Mouse (Mus musculus) cerebellum, adult 9-11 months (tissue): ENCODE results near the gene Fry.

Experiments used
- DNase-seq: peaks from one replicate; pipeline ENCODE4 v3.0.0; 2022

Fry gene

GRCm38 (mm10) chr5:150118455-150119241, at the start of gene Fry:
Gene Fry, plus strand, starts transcription at chr5:150118645.
- DNase-seq: peak; percentile 82

GRCm38 (mm10) chr5:150070086-150070485, 48.4 kb upstream of the Fry start:
- no peak for DNase-seq

- DNase-seq: no peak
These were observed 46.7 kb upstream of the Fry start for GRCm38 (mm10) chr5:150071738-150072137.

GRCm38 (mm10) chr5:150079866-150080797, 38.3 kb upstream of the Fry start:
- no peak for DNase-seq

- DNase-seq: no peak
These were observed 35.7 kb upstream of the Fry start for GRCm38 (mm10) chr5:150082696-150083095.

GRCm38 (mm10) chr5:150083190-150083589, 35.3 kb upstream of the Fry start:
- DNase-seq: no peak

- peak; percentile 19 for DNase-seq
These were observed 20.8 kb upstream of the Fry start for GRCm38 (mm10) chr5:150097620-150098019.

GRCm38 (mm10) chr5:150098754-150099153, 19.7 kb upstream of the Fry start:
- DNase-seq: no peak

- DNase-seq: no peak
These were observed 16.7 kb upstream of the Fry start for GRCm38 (mm10) chr5:150101789-150102188.

GRCm38 (mm10) chr5:150106358-150106757, 12.1 kb upstream of the Fry start:
- no peak for DNase-seq

- DNase-seq: no peak
These were observed 7.2 kb upstream of the Fry start for GRCm38 (mm10) chr5:150111236-150111635.

GRCm38 (mm10) chr5:150114007-150114406, 4.4 kb upstream of the Fry start:
- no peak for DNase-seq

- no peak for DNase-seq
These were observed 3.7 kb upstream of the Fry start for GRCm38 (mm10) chr5:150114778-150115177.

- no peak for DNase-seq
These were observed 3.0 kb upstream of the Fry start for GRCm38 (mm10) chr5:150115271-150116092.

- DNase-seq: no peak
These were observed 2.1 kb upstream of the Fry start for GRCm38 (mm10) chr5:150116216-150116905.

GRCm38 (mm10) chr5:150116906-150117216, 1.6 kb upstream of the Fry start:
- DNase-seq: no peak

GRCm38 (mm10) chr5:150118124-150118454, 356 bp upstream of the Fry start:
- no peak for DNase-seq

GRCm38 (mm10) chr5:150120676-150121075, 2.2 kb downstream of the Fry start:
- no peak for DNase-seq

- no peak for DNase-seq
These were observed 3.6 kb downstream of the Fry start for GRCm38 (mm10) chr5:150122095-150122494.

- DNase-seq: no peak
These were observed 4.1 kb downstream of the Fry start for GRCm38 (mm10) chr5:150122571-150122970.

- DNase-seq: no peak
These were observed 7.5 kb downstream of the Fry start for GRCm38 (mm10) chr5:150125920-150126319.

GRCm38 (mm10) chr5:150128432-150128831, 10.0 kb downstream of the Fry start:
- DNase-seq: no peak

GRCm38 (mm10) chr5:150130144-150130543, 11.7 kb downstream of the Fry start:
- DNase-seq: no peak
